ENCODE assay signal across 8 mouse cellular contexts in genomic region chr3:97682576-97682975, GRCm38 (mm10). TPM values are rescaled to one million over a fixed set of nuclear protein-coding genes. Genes with fewer than 3 reads are reported as not detected.
DNase-seq lines count a peak whose midpoint lies in the region; ATAC-seq and TF ChIP-seq lines count a peak whose summit lies in the region.
"Had no signal": no experiment of that assay in that cellular context is flagged by ENCODE, and none has a peak within 500 bp of the region (broad histone marks: within the 10 kb centered on the region; RNA-seq: fewer than 3 reads in every experiment).

No protein-coding gene starts in this region.

- H3K9me3 ChIP-seq in lung, embryonic 14.5 days (ENCODE audit: low read depth, low read length), result no peaks in the 10 kb centered on the region
- H3K9me3 ChIP-seq in limb, embryonic 11.5 days (ENCODE audit: control insufficient read depth, low read length), result no peaks in the 10 kb centered on the region
- H3K9me3 ChIP-seq in neural tube, embryonic 15.5 days (replicated peaks), result no peaks in the 10 kb centered on the region

- 20% methylated on average over 5 of the region's 5 CpGs for WGBS in lung, embryonic 14.5 days
- 22% methylated on average over 5 of the region's 5 CpGs for WGBS in limb, embryonic 11.5 days
- 26% methylated on average over 5 of the region's 5 CpGs for WGBS in neural tube, embryonic 15.5 days

- peak overlapping the region; percentile 87 for H3K4me2 ChIP-seq in lung, embryonic 14.5 days
- H3K4me2 ChIP-seq in limb, embryonic 11.5 days (ENCODE audit: low read depth, severe bottlenecking), result peak overlapping the region; percentile 52; the same call in 1 of the 2 replicates
- peak overlapping the region; percentile 82 for H3K4me2 ChIP-seq in neural tube, embryonic 15.5 days

- ATAC-seq in lung, embryonic 14.5 days (ENCODE audit: insufficient read depth), result no peak
- no peak for ATAC-seq in limb, embryonic 11.5 days (ENCODE audit: insufficient number of reproducible peaks, low FRiP score, low TSS enrichment, low read depth)
- no peak for ATAC-seq in neural tube, embryonic 15.5 days (ENCODE audit: low FRiP score)
- no peak for ATAC-seq in monocyte, adult 5-6 weeks (replicated peaks; ENCODE audit: insufficient number of reproducible peaks, low FRiP score, low TSS enrichment, poor library complexity, severe bottlenecking)

- H3K27ac ChIP-seq in lung, embryonic 14.5 days (ENCODE audit: low read depth), result no peak overlapping the region
- H3K27ac ChIP-seq in embryonic fibroblast, embryonic 13.5 days (ENCODE audit: insufficient read depth, low read length), result no peak overlapping the region
- no peak overlapping the region for H3K27ac ChIP-seq in limb, embryonic 11.5 days (replicated peaks; ENCODE audit: low read depth, low read length)
- H3K27ac ChIP-seq in neural tube, embryonic 15.5 days (replicated peaks), result no peak overlapping the region

- TF ChIP-seq CTCF in lung, embryonic 14.5 days (IDR thresholded peaks at IDR 0.05; ENCODE audit: low read depth), result no peak
- TF ChIP-seq CTCF in embryonic fibroblast, embryonic 13.5 days (IDR thresholded peaks at IDR 0.05; ENCODE audit: borderline replicate concordance, insufficient read depth, low read length), result no peak

- no peaks in the 10 kb centered on the region for H3K27me3 ChIP-seq in lung, embryonic 14.5 days (ENCODE audit: insufficient read depth, low read length)
- 0 out of 2 replicates have a peak, but pooled peaks cover 4% of the 10 kb centered on the region for H3K27me3 ChIP-seq in limb, embryonic 11.5 days (ENCODE audit: control insufficient read depth, insufficient read depth, low read length)
- H3K27me3 ChIP-seq in neural tube, embryonic 15.5 days (replicated peaks), result peaks cover 13% of the 10 kb centered on the region; the same call in 1 of the 2 replicates

- no peaks in the 10 kb centered on the region for H3K36me3 ChIP-seq in lung, embryonic 14.5 days (ENCODE audit: insufficient read depth)
- H3K36me3 ChIP-seq in limb, embryonic 11.5 days (ENCODE audit: control insufficient read depth, insufficient read depth, low read length), result no peaks in the 10 kb centered on the region
- H3K36me3 ChIP-seq in neural tube, embryonic 15.5 days, result no peaks in the 10 kb centered on the region

- TF ChIP-seq POLR2A in embryonic fibroblast, embryonic 13.5 days (IDR thresholded peaks at IDR 0.05; ENCODE audit: low read depth, low read length), result no peak

- no peak for DNase-seq in lung, embryonic 14.5 days
- DNase-seq in lung, postnatal 25 days (ENCODE audit: low spot score), result no peak
- no peak for DNase-seq in limb, embryonic 11.5 days (ENCODE audit: low spot score)
- no peak for DNase-seq in spleen, adult 18-20 months
- DNase-seq: gastrocnemius, postnatal 25 days had no signal

- no peaks in the 10 kb centered on the region; the same call in 1 of the 2 replicates for H3K4me1 ChIP-seq in lung, embryonic 14.5 days (ENCODE audit: insufficient read depth)
- 0 out of 2 replicates have a peak, but pooled peaks cover 2% of the 10 kb centered on the region for H3K4me1 ChIP-seq in embryonic fibroblast, embryonic 13.5 days (ENCODE audit: control insufficient read depth, insufficient read depth, low read length)
- peaks cover 3% of the 10 kb centered on the region; the same call in 1 of the 2 replicates for H3K4me1 ChIP-seq in limb, embryonic 11.5 days (ENCODE audit: control insufficient read depth, insufficient read depth, low read length)
- H3K4me1 ChIP-seq in neural tube, embryonic 15.5 days, result peaks cover 26% of the 10 kb centered on the region

- peak overlapping the region; percentile 41; the same call in 1 of the 2 replicates for H3K4me3 ChIP-seq in lung, embryonic 14.5 days (ENCODE audit: low read depth, low read length)
- peak overlapping the region; percentile 15; the same call in 1 of the 2 replicates for H3K4me3 ChIP-seq in embryonic fibroblast, embryonic 13.5 days (ENCODE audit: insufficient read depth, low read length)
- H3K4me3 ChIP-seq in limb, embryonic 11.5 days (ENCODE audit: low read depth, low read length), result no peak overlapping the region
- peak overlapping the region; percentile 39; the same call in 1 of the 2 replicates for H3K4me3 ChIP-seq in neural tube, embryonic 15.5 days (replicated peaks)

- H3K9ac ChIP-seq in lung, embryonic 14.5 days, result no peak overlapping the region
- no peak overlapping the region for H3K9ac ChIP-seq in limb, embryonic 11.5 days (ENCODE audit: low read length)
- H3K9ac ChIP-seq in neural tube, embryonic 15.5 days (replicated peaks), result no peak overlapping the region

RNA-seq across cellular contexts. Expression of gene Gm17651, which starts 8.1 kb away (rescaled TPM):
- polyA plus RNA-seq in lung, embryonic 14.5 days (2014; fragmentation: Nextera tagmentation; extraction: Ambion mirVana), result not detected in 2 replicates
- polyA plus RNA-seq in embryonic fibroblast, embryonic 13.5 days (2011; ENCODE audit: insufficient read length, low read depth, missing spikeins), result not detected in 2 replicates
- not detected in 2 replicates for polyA plus RNA-seq in limb, embryonic 11.5 days (2014; fragmentation: Nextera tagmentation; extraction: Ambion mirVana)
- polyA plus RNA-seq in neural tube, embryonic 15.5 days (2015; fragmentation: Nextera tagmentation; extraction: Ambion mirVana), result not detected in 2 replicates
- not detected in 3 replicates for total RNA-seq in monocyte, adult 5-6 weeks (2017)
- total RNA-seq: gastrocnemius, postnatal 25 days had no signal

RNA-seq across cellular contexts. Expression of gene Prkab2, which starts 24.6 kb away (rescaled TPM):
- polyA plus RNA-seq in lung, embryonic 14.5 days (2014; fragmentation: Nextera tagmentation; extraction: Ambion mirVana), result 4.4 and 4.6 TPM in 2 replicates
- 23.8 and 30.2 TPM in 2 replicates for polyA plus RNA-seq in embryonic fibroblast, embryonic 13.5 days (2011; ENCODE audit: insufficient read length, low read depth, missing spikeins)
- 4.3 and 5.4 TPM in 2 replicates for polyA plus RNA-seq in limb, embryonic 11.5 days (2014; fragmentation: Nextera tagmentation; extraction: Ambion mirVana)
- polyA plus RNA-seq in neural tube, embryonic 15.5 days (2015; fragmentation: Nextera tagmentation; extraction: Ambion mirVana), result 13.4 and 15.4 TPM in 2 replicates
- 16.1 to 29.4 TPM (median 19.3 TPM) in 3 replicates for total RNA-seq in monocyte, adult 5-6 weeks (2017)

RNA-seq across cellular contexts. Expression of gene Fmo5, which starts 54.0 kb away (rescaled TPM):
- 1.2 and 1.4 TPM in 2 replicates for polyA plus RNA-seq in lung, embryonic 14.5 days (2014; fragmentation: Nextera tagmentation; extraction: Ambion mirVana)
- 1.5 and 2.3 TPM in 2 replicates for polyA plus RNA-seq in embryonic fibroblast, embryonic 13.5 days (2011; ENCODE audit: insufficient read length, low read depth, missing spikeins)
- 1.0 and 1.3 TPM in 2 replicates for polyA plus RNA-seq in limb, embryonic 11.5 days (2014; fragmentation: Nextera tagmentation; extraction: Ambion mirVana)
- 0.72 and 2.1 TPM in 2 replicates for polyA plus RNA-seq in neural tube, embryonic 15.5 days (2015; fragmentation: Nextera tagmentation; extraction: Ambion mirVana)
- total RNA-seq in monocyte, adult 5-6 weeks (2017), result 4.5 to 10.1 TPM (median 9.1 TPM) in 3 replicates
